Mouse (Mus musculus): ENCODE measurements around the gene Mapk7. TPM values are rescaled to one million over a fixed set of nuclear protein-coding genes. Genes with fewer than 3 reads are reported as not detected.
A peak's percentile ranks its signal among the peaks of the same experiment; 100 is the strongest.

The Mapk7 gene
- polyA plus RNA-seq, 1 experiment = 63.8 TPM

DNA sequence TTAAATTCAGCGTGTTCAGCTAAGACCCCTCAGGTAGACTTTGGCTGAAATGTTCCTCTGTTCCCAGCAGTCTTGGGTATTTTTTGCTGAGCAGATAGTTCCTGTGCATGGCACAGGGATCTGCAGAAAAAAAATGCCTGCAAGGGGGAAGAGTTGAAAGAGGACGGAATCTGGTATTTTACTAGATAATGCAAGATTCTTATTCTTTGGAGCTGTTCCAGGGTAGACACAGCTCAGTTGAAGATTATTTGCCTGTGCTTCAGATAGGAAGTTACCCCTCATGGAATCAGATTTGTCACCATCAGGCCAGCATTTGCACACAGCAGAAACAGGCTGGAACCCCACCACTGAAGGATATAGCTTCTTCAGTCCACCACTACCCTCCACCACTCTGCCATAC lies 1.3 kb upstream of the Mapk7 start:
- Histone ChIP-seq H3K36me3 (ENCODE audit: control insufficient read depth, insufficient read depth, low read length) (no peaks in the 10 kb centered on the region), H3K27me3 (ENCODE audit: control insufficient read depth, insufficient read depth, low read length) (no peaks in the 10 kb centered on the region), H3K4me1 (replicated peaks; ENCODE audit: control insufficient read depth, insufficient read depth, low read length) (peaks cover 11% of the 10 kb centered on the region), H3K4me3 (ENCODE audit: control insufficient read depth, insufficient read depth, low read length) (no peak overlapping the region), H3K27ac (ENCODE audit: control insufficient read depth, insufficient read depth, low read length) (no peak overlapping the region)
- WGBS = 92% methylated on average over 2 of the region's 2 CpGs
- TF ChIP-seq POLR2A (IDR thresholded peaks at IDR 0.05; ENCODE audit: control insufficient read depth, extremely low read depth, insufficient read depth, low read length, poor library complexity) (no peak), CTCF (IDR thresholded peaks at IDR 0.05; ENCODE audit: borderline replicate concordance, control insufficient read depth, extremely low read depth, insufficient read depth, low read length, poor library complexity) (no peak)
- no peak for DNase-seq

GRCm38 (mm10) chr11:61493525-61494128 lies 579 bp downstream of the Mapk7 start:
- 5% methylated on average over 49 of the region's 50 CpGs for WGBS
- Histone ChIP-seq H3K27me3 (ENCODE audit: control insufficient read depth, insufficient read depth, low read length) (no peaks in the 10 kb centered on the region), H3K36me3 (ENCODE audit: control insufficient read depth, insufficient read depth, low read length) (no peaks in the 10 kb centered on the region; the same call in none of the 2 replicates), H3K4me1 (replicated peaks; ENCODE audit: control insufficient read depth, insufficient read depth, low read length) (peaks cover 11% of the 10 kb centered on the region), H3K4me3 (ENCODE audit: control insufficient read depth, insufficient read depth, low read length) (peak overlapping the region; percentile 75), H3K27ac (ENCODE audit: control insufficient read depth, insufficient read depth, low read length) (no peak overlapping the region)
- DNase-seq = no peak
- TF ChIP-seq CTCF (IDR thresholded peaks at IDR 0.05; ENCODE audit: borderline replicate concordance, control insufficient read depth, extremely low read depth, insufficient read depth, low read length, poor library complexity) (no peak), POLR2A (IDR thresholded peaks at IDR 0.05; ENCODE audit: control insufficient read depth, extremely low read depth, insufficient read depth, low read length, poor library complexity) (no peak; the same call in 1 of the 2 replicates)

GRCm38 (mm10) chr11:61492749-61493401 lies 1.3 kb downstream of the Mapk7 start:
- H3K27ac ChIP-seq (ENCODE audit: control insufficient read depth, insufficient read depth, low read length) = no peak overlapping the region
- TF ChIP-seq POLR2A (IDR thresholded peaks at IDR 0.05; ENCODE audit: control insufficient read depth, extremely low read depth, insufficient read depth, low read length, poor library complexity) (no peak), CTCF (IDR thresholded peaks at IDR 0.05; ENCODE audit: borderline replicate concordance, control insufficient read depth, extremely low read depth, insufficient read depth, low read length, poor library complexity) (no peak)
- H3K4me3 ChIP-seq (ENCODE audit: control insufficient read depth, insufficient read depth, low read length) = no peak overlapping the region
- no peaks in the 10 kb centered on the region for H3K27me3 ChIP-seq (ENCODE audit: control insufficient read depth, insufficient read depth, low read length)
- H3K36me3 ChIP-seq (ENCODE audit: control insufficient read depth, insufficient read depth, low read length) = no peaks in the 10 kb centered on the region; the same call in none of the 2 replicates
- 90% methylated on average over 12 of the region's 12 CpGs for WGBS
- H3K4me1 ChIP-seq (replicated peaks; ENCODE audit: control insufficient read depth, insufficient read depth, low read length) = peaks cover 11% of the 10 kb centered on the region
- DNase-seq = no peak

- Histone ChIP-seq H3K4me3 (ENCODE audit: control insufficient read depth, insufficient read depth, low read length) (no peak overlapping the region), H3K36me3 (ENCODE audit: control insufficient read depth, insufficient read depth, low read length) (no peaks in the 10 kb centered on the region; the same call in none of the 2 replicates), H3K27ac (ENCODE audit: control insufficient read depth, insufficient read depth, low read length) (no peak overlapping the region), H3K27me3 (ENCODE audit: control insufficient read depth, insufficient read depth, low read length) (no peaks in the 10 kb centered on the region), H3K4me1 (replicated peaks; ENCODE audit: control insufficient read depth, insufficient read depth, low read length) (peaks cover 11% of the 10 kb centered on the region)
- no peak for TF ChIP-seq CTCF (IDR thresholded peaks at IDR 0.05; ENCODE audit: borderline replicate concordance, control insufficient read depth, extremely low read depth, insufficient read depth, low read length, poor library complexity)
- no peak for TF ChIP-seq POLR2A (IDR thresholded peaks at IDR 0.05; ENCODE audit: control insufficient read depth, extremely low read depth, insufficient read depth, low read length, poor library complexity)
- DNase-seq = no peak
- WGBS = 97% methylated on average over 22 of the region's 22 CpGs
Observed at GRCm38 (mm10) chr11:61490944-61491520, 3.2 kb downstream of the Mapk7 start.

- Histone ChIP-seq H3K27ac (ENCODE audit: control insufficient read depth, insufficient read depth, low read length) (no peak overlapping the region), H3K4me3 (ENCODE audit: control insufficient read depth, insufficient read depth, low read length) (no peak overlapping the region), H3K4me1 (replicated peaks; ENCODE audit: control insufficient read depth, insufficient read depth, low read length) (peaks cover 11% of the 10 kb centered on the region), H3K36me3 (ENCODE audit: control insufficient read depth, insufficient read depth, low read length) (no peaks in the 10 kb centered on the region; the same call in none of the 2 replicates), H3K27me3 (ENCODE audit: control insufficient read depth, insufficient read depth, low read length) (no peaks in the 10 kb centered on the region)
- TF ChIP-seq CTCF (IDR thresholded peaks at IDR 0.05; ENCODE audit: borderline replicate concordance, control insufficient read depth, extremely low read depth, insufficient read depth, low read length, poor library complexity) = no peak
- no peak for TF ChIP-seq POLR2A (IDR thresholded peaks at IDR 0.05; ENCODE audit: control insufficient read depth, extremely low read depth, insufficient read depth, low read length, poor library complexity)
- WGBS = 100% methylated on average over 8 of the region's 8 CpGs
- DNase-seq = no peak
Observed at GRCm38 (mm10) chr11:61489874-61490273, 4.3 kb downstream of the Mapk7 start.

GRCm38 (mm10) chr11:61489085-61489484 lies 5.1 kb downstream of the Mapk7 start:
- WGBS = 98% methylated on average over 2 of the region's 2 CpGs
- no peak for TF ChIP-seq POLR2A (IDR thresholded peaks at IDR 0.05; ENCODE audit: control insufficient read depth, extremely low read depth, insufficient read depth, low read length, poor library complexity)
- no peak for TF ChIP-seq CTCF (IDR thresholded peaks at IDR 0.05; ENCODE audit: borderline replicate concordance, control insufficient read depth, extremely low read depth, insufficient read depth, low read length, poor library complexity)
- Histone ChIP-seq H3K4me3 (ENCODE audit: control insufficient read depth, insufficient read depth, low read length) (no peak overlapping the region), H3K27ac (ENCODE audit: control insufficient read depth, insufficient read depth, low read length) (no peak overlapping the region), H3K27me3 (ENCODE audit: control insufficient read depth, insufficient read depth, low read length) (no peaks in the 10 kb centered on the region), H3K4me1 (replicated peaks; ENCODE audit: control insufficient read depth, insufficient read depth, low read length) (peaks cover 9% of the 10 kb centered on the region), H3K36me3 (ENCODE audit: control insufficient read depth, insufficient read depth, low read length) (no peaks in the 10 kb centered on the region; the same call in none of the 2 replicates)
- DNase-seq = no peak

Measured in thymus, adult 2 months (tissue).